Mouse (Mus musculus): ENCODE results near the gene Sorl1.

DNA sequence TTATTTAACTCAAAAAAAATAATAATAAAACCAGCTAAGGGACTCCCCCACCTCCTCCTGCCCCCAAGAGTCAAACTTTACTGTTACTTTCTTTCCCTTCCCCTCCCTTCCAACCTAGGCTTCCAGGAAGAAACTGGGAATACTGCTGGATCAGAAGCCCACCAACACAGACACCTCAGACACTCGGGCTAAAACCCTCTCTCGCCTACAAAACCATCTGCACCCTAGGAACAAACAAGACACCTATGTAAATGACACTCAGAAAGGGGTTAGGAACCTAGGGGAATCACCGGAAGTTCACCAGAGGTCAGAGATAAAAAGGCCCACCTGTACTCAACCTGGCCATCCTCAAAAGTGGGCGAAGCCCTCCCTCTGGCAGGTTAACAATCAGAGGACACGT lies 15.0 kb downstream of the Sorl1 start:
- no peak for TF ChIP-seq POLR2A (IDR thresholded peaks at IDR 0.05; ENCODE audit: low read depth, low read length)
- no peak for TF ChIP-seq KAT2A (IDR thresholded peaks at IDR 0.05; ENCODE audit: insufficient replicate concordance, low read length)
- no peak for TF ChIP-seq EP300 (IDR thresholded peaks at IDR 0.05; ENCODE audit: low read length)
- no peak for TF ChIP-seq CTCF (conservative IDR thresholded peaks at IDR 0.05 in 1 of 2, IDR thresholded peaks at IDR 0.05 in 1 of 2; ENCODE audit: low read depth in 2 of 2, low read length in 2 of 2)
- TF ChIP-seq NRF1 (IDR thresholded peaks at IDR 0.05; ENCODE audit: low read depth, low read length), result no peak
- no peak for TF ChIP-seq SMC3 (IDR thresholded peaks at IDR 0.05; ENCODE audit: low read depth, low read length)
- no peak for TF ChIP-seq CHD1 (IDR thresholded peaks at IDR 0.05; ENCODE audit: low read depth, low read length)

Data from CH12.LX (cell line).